Mouse (Mus musculus) cerebellum, adult 2 months (tissue): ENCODE measurements at regions not wholly inside any gene's neighbourhood (a gene's known extent, or its start where the extent isn't known, plus 50 kb on each side); places are given as distances from the start of the nearest gene placed in this dataset.

Source experiments
- DNase-seq, 2 experiments: peaks; one replicate each; pipeline ENCODE4 v3.0.0; 2021
- H3K27ac ChIP-seq: fragments of 200-500 bp; 2 replicates; pipeline ENCODE4 v1.5.1; 2012; ENCODE audit warnings: low read length, control low read depth, inconsistent platforms; ENCODE audit not compliant: insufficient read depth
- H3K27me3 ChIP-seq: fragments of 200-500 bp; 2 replicates; pipeline ENCODE4 v1.6.1; 2012; ENCODE audit warnings: inconsistent platforms, mild to moderate bottlenecking, low read length, moderate library complexity; ENCODE audit not compliant: control insufficient read depth, insufficient read depth
- H3K4me1 ChIP-seq: fragments of 200-500 bp; 2 replicates; pipeline ENCODE4 v1.6.1; 2011; ENCODE audit warnings: low read length; ENCODE audit not compliant: control insufficient read depth, insufficient read depth
- H3K4me3 ChIP-seq: fragments of 200-500 bp; replicated peaks from 2 replicates; pipeline ENCODE3; 2011; ENCODE audit warnings: mild to moderate bottlenecking, low read depth, low read length, control low read depth; ENCODE audit not compliant: insufficient read depth
- CTCF ChIP-seq: fragments of 200-500 bp; IDR thresholded peaks from 2 replicates; pipeline ENCODE4 v1.5.1; 2011; ENCODE audit warnings: low read depth, mild to moderate bottlenecking, control low read depth, low read length, moderate library complexity, borderline replicate concordance; ENCODE audit not compliant: insufficient read depth
- POLR2A ChIP-seq: fragments of 200-500 bp; IDR thresholded peaks from 2 replicates; pipeline ENCODE4 v1.6.1; 2011; ENCODE audit warnings: low read length, control low read depth, borderline replicate concordance; ENCODE audit not compliant: insufficient read depth
- WGBS: fragments of 180-500 bp; shearing (Covaris S2); methylation state at CpG from one replicate; pipeline ENCODE4 v1.1.7; 2018; 5-methylcytosine and 5-hydroxymethylcytosine counted together

GRCm38 (mm10) chr5:7532686-7533199 is 188.2 kb upstream of the Zfp804b start:
- 61% methylated on average over 1 of the region's 1 CpGs for WGBS
- TF ChIP-seq CTCF = no peak
- TF ChIP-seq POLR2A = no peak
- DNase-seq = no peak
- Histone ChIP-seq H3K4me1 (no peaks in the 10 kb centered on the region), H3K4me3 (no peak overlapping the region), H3K27me3 (no peaks in the 10 kb centered on the region; the same call in 1 of the 2 replicates), H3K27ac (no peak overlapping the region)

DNA sequence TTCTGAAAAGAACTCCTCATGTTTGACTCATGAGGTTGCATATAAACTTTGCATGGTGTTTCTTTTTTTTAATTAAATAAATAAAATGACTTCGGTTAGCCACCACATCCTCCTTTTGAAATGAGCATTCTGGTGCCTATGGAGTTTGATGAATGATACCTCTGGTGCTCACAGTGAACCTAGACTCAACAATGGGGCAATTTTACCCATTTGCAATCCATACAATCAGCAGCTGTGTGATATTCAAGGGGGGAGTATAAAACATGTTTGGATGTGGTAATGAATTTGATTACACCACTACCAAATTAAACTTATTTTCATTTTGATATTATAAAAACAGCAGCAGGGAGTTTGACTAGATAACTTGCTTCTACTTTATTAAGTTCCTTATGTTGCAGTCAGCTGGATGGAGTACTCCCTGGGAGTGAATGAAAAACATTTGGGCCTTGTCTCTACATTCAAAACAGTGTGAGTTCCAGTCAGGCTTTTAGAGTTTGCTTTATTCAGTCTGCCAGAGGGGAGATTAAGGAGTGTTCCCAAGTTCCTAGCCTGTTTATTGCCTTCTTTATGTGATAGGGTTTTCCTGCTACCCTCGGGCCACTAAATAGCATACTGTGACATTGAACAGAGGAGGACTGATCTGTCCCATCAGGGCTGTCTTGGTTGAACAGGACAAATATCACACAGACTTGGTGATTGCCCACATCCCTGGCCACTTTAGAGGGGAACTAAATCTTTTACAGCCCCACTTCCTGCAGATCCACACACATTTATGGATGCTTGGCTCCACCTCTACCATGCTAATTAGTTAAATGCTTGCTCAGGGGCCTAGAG is 195.5 kb upstream of the Zfp804b start:
- DNase-seq = no peak
- Histone ChIP-seq H3K4me3 (no peak overlapping the region), H3K27ac (no peak overlapping the region), H3K4me1 (no peaks in the 10 kb centered on the region), H3K27me3 (no peaks in the 10 kb centered on the region; the same call in 1 of the 2 replicates)
- TF ChIP-seq POLR2A (no peak), CTCF (no peak)
- 77% methylated on average over 2 of the region's 2 CpGs for WGBS

- no peak overlapping the region for H3K4me3 ChIP-seq
- DNase-seq = no peak
- H3K4me1 ChIP-seq = no peaks in the 10 kb centered on the region
- no peak overlapping the region for H3K27ac ChIP-seq
- TF ChIP-seq CTCF (no peak), POLR2A (no peak)
- H3K27me3 ChIP-seq = no peaks in the 10 kb centered on the region
- WGBS = 73% methylated on average over 4 of the region's 4 CpGs
Measured at GRCm38 (mm10) chr5:7540646-7541038, 196.1 kb upstream of the Zfp804b start.

DNA sequence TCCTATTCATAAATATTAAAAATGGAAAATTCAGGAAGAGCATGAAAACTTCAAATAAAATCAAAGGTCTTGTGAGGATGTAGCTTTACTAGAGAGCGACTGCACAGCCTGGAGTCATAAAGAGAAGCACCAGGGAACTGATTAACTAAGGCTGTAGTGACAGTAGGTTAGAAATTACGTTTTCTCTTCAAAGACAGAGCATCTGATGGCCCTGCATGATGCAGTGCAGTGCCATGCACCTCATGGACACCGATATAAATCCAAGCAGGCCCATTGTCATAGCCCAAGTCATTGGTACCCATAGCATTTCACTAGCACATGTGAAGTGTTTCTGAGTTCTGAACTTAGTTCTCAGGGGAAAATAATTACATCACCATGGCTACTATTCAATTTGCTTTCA is 199.3 kb upstream of the Zfp804b start:
- Histone ChIP-seq H3K27ac (no peak overlapping the region), H3K27me3 (no peaks in the 10 kb centered on the region), H3K4me3 (no peak overlapping the region), H3K4me1 (no peaks in the 10 kb centered on the region)
- no peak for TF ChIP-seq POLR2A
- no peak for TF ChIP-seq CTCF
- DNase-seq = no peak
- WGBS = 28% methylated on average over 3 of the region's 3 CpGs

GRCm38 (mm10) chr5:7580413-7580812 is 235.9 kb upstream of the Zfp804b start:
- H3K4me1 ChIP-seq = no peaks in the 10 kb centered on the region
- no peak for TF ChIP-seq CTCF
- TF ChIP-seq POLR2A = no peak
- no peak overlapping the region for H3K4me3 ChIP-seq
- no peak overlapping the region for H3K27ac ChIP-seq
- 56% methylated on average over 2 of the region's 2 CpGs for WGBS
- DNase-seq = no peak
- no peaks in the 10 kb centered on the region for H3K27me3 ChIP-seq

- TF ChIP-seq POLR2A (no peak), CTCF (no peak)
- no peak overlapping the region for H3K27ac ChIP-seq
- H3K4me1 ChIP-seq = no peaks in the 10 kb centered on the region
- no peak overlapping the region for H3K4me3 ChIP-seq
- no peaks in the 10 kb centered on the region for H3K27me3 ChIP-seq
- DNase-seq = no peak
Measured at GRCm38 (mm10) chr5:7586547-7586946, 242.0 kb upstream of the Zfp804b start.

- Histone ChIP-seq H3K4me1 (no peaks in the 10 kb centered on the region), H3K27ac (no peak overlapping the region), H3K4me3 (no peak overlapping the region), H3K27me3 (no peaks in the 10 kb centered on the region)
- no peak for DNase-seq
- TF ChIP-seq POLR2A (no peak), CTCF (no peak)
- 82% methylated on average over 1 of the region's 1 CpGs for WGBS
Measured at GRCm38 (mm10) chr5:7600418-7600817, 255.9 kb upstream of the Zfp804b start.

- no peaks in the 10 kb centered on the region for H3K27me3 ChIP-seq
- H3K27ac ChIP-seq = no peak overlapping the region
- H3K4me1 ChIP-seq = no peaks in the 10 kb centered on the region
- no peak for DNase-seq
- H3K4me3 ChIP-seq = no peak overlapping the region
- TF ChIP-seq CTCF (no peak), POLR2A (no peak)
Measured at GRCm38 (mm10) chr5:7607517-7607916, 263.0 kb upstream of the Zfp804b start.
